Mouse (Mus musculus) testis, postnatal 10 days (tissue): ENCODE data around the gene A630001G21Rik.
A peak's percentile ranks its signal among the peaks of the same experiment; 100 is the strongest.

Experiments
- DNase-seq: peaks from one replicate; pipeline ENCODE4 v3.0.0; 2021; ENCODE audit warnings: low spot score

Gene A630001G21Rik

DNA sequence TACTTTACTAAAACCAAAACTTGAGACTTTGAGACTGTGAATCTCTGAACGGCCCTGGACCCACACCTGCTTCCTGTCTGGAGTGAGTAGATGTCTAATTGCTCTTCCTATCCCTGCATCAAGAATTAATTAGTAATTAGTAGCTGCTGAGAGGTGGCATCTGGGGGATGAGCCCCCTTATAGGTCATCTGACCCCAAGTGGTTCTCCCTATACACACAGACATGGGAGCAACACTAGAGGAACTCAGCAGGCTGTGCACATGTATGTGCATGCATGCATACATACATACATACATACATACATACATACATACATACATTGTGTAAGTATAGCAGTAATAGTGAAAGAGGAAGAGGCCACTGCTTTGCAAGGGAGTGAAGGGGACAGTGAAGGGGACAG, 43.9 kb downstream of the A630001G21Rik start:
- DNase-seq: no peak

DNA sequence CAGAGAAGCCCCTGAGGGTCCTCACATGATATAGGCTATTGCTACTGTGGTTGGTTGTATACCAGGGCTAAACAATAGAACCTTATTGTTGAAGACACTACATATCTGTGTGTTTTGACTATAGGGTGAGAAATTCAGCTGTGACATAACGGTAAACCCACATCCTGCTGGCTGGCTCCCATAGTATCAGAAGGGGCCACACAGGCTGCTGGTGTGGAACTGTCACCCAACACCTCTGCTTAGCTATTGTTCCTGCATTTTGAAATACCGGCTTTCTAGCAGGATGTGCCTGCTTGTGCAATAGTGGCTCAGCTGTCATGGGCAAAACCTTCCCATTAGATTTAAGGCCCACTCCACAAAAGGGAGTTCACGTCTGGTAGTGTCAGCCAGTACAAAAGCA, 45.9 kb downstream of the A630001G21Rik start:
- no peak for DNase-seq

DNA sequence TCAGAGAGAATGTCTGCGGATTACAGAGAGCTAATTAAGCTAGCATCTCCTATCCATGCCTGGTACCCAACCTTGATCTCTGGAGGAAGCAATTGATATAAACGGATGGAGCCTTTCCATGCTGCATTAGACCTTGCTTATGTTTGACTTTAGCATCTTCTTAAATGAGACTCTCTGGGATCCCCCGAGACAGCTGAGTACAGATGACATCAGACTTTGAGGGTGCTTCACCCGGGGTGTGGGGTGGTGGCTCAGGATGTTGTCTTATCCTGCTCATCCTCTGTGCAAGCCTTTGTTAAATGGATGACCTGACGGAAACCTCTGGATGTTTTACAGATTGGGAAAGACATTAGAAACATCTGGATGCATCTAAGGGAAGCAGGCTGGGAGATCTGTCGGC, 48.0 kb downstream of the A630001G21Rik start:
- DNase-seq: no peak

DNA sequence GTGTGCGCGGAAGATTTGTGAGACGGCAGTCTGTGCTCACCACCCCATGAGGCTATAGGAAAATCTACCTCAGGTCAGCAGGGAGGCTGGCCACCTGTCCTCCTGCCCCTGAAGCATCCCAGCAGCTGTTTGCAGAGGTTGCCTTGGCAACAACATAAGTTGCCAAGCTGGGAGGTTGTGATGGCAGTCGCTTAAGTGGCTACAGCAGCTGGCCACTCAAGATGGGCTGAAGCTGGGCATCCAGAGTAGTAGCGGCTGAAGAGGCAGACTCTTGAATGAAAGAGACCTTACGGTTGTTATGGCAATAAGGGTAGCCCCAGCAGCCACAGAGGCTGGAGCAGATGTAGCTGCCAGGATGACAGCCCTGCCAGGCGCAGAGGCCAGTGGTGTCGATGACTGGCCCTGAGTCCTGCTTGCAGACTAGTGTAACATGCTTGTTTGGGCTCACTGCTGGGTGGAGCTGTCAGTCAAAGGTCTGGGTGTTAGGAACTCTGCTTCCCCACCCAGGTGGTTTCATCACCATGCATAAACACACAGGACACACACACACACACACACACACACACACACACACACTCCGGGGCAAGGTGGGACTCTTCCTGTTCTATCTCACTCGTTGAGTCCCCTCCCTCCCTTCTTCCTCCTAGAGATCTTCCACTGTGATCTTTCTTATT, 58.1 kb downstream of the A630001G21Rik start:
- no peak for DNase-seq

DNA sequence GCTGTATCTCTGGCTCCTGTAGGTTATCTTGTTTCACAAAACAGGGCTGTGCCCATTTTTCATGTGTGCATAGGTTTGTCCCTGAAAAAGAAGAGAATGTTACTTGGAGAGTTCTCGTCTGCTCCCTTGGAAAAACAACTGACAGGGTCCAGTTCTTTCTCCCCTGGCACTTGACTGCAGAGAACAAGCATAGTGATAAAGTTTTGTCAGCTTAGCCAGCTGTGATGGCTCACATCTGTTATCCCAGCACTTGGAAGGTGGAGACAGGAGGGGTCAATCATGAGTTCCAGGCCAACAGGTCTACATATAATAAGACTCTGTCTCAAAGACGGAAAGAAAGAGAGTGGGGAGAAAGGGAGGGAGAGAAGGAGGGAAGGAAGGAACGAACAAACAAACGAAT, 59.4 kb downstream of the A630001G21Rik start:
- no peak for DNase-seq

DNA sequence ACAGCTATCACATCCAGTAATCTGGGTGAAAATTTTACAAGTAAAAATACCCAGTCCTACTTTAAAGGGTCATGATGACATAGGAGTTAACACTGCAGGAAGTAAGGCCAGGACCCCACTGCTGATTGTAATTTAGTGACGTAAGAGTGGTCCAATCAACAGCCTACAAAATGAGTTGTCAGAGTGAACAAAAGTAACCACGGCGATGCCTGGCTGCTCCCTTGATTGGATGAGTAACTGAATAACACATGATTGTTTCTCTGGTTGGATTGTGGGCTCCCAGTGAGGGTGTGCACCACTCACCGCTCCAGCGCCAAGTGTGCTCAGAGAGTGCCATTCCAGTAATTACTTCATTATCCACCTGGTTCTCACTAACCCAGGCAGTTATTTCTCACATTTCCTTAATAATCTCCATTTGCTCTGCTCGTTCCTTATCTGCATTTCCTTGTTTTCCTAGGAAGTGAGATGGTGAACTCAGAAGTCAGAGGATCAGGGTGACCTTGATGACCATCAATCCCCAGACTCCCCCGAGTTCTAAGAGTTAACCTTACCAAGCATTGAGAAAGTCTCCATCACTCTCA, 61.9 kb downstream of the A630001G21Rik start:
- DNase-seq: no peak

DNA sequence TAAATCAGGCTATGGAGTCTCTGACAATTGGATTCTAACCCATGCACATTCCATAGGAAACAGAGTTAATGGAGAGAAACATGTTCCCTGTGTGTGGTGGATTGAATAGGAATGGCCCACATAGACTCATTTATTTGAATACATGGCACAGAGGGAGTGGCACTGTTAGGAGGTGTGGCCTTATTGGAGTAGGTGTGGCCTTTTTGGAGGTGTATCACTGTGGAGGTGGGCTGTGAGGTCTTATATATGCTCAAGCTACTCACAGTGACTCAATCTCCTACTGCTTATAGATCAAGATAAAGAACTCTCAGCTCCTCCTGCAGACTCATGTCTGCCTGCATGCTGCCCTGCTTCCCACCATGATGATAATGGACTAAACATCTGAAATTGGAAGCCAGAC, 63.9 kb downstream of the A630001G21Rik start:
- DNase-seq: no peak

DNA sequence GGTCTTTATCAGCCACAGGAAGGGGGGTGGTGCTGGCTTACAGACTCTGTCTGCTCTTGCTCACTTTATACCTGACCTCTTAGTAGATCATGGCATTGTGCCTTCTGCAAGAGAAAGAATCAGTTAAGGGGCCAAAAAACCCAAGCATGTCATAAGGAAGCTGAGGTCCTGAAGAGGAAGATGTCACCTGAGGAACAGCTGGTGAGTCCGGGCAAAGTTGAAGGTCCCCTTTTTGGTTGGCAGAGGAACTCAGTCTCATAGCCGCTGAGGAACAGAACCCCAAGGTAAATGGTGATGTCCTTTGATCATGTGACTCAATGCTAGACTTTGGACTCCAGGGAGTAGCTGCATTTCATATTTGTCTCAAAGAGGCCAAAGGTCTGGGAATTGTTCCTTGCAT, 71.7 kb downstream of the A630001G21Rik start:
- no peak for DNase-seq

DNA sequence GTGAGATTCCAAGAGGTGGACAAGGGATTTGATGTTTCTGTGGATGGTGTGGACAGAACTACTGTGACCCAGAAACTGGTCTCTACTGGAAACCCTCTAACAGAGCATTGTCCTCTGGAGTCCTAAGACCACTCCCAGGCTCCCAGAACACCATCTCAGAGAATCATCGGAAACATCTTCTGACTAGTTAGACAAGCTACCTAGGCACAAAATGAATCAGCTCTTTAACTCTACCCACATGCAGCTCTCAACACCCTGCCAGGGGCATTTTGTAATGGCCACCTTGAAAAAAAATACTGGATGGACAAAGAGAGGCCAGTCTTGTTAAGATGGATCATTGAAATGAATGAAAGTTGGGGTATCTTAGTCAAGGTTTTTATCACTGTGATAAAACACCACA, 72.9 kb downstream of the A630001G21Rik start:
- no peak for DNase-seq

DNA sequence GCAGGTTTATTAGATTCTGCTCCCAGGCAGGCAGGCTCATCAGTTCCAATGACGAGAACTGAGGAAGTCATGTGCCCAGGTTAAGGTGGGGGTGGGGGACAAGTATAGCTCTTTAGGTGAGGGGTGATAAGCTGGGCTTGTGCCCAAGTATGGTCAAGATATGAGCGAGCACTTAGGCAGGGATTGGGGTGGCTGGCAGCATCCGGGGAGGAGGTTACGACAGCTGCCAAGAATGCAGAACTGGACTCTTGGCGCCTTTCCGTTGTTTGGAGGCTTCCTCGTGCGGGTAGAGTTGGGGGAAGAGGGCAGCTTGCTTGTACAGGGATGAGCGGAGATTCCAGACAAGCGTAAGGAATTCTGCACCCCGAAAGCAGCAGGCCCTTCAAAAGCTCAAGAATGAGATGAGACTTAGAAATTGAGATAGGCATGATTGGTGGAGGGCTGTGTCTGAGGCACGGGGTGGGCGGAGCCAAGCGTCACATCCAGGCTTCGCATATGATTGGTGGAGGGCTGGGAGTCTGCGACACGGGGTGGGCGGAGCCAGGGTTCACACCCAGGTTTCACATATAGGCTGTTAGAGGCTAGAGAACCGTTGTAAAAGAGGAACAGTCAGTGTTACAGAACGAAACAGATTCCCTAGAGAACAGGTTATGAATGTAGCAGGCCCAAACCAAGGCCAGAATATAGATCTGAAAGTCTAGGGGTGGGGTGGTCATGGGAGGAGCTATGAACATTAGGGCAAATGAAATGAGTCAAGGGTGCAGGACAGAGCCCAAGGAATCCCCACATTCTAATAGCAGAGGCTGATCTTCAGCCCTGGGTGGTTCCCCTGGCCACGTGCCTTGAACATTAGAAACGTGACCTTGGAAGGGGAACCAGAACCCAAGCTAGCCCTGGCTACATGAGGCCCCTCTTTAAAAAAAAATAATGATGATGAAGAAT, 74.9 kb downstream of the A630001G21Rik start:
- peak; percentile 86 for DNase-seq

DNA sequence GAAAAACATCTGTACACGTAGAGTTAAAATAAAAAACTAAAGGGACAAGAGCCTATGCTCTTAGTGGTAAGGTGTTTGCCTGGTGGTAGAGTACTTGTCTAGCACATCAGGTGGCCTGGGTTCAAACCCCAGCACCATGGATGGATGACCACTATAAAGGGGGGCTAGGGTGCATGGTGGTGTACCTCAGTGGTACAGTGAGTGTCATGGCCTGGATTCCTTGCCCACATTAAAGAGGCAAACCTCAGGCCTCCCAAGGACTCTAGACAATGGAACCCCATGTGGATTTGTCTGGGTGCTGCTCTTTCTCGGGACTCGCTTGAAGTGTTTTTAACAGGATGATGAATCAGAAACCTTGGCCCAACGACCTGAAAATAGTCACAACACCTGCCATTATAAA, 75.9 kb downstream of the A630001G21Rik start:
- no peak for DNase-seq

DNA sequence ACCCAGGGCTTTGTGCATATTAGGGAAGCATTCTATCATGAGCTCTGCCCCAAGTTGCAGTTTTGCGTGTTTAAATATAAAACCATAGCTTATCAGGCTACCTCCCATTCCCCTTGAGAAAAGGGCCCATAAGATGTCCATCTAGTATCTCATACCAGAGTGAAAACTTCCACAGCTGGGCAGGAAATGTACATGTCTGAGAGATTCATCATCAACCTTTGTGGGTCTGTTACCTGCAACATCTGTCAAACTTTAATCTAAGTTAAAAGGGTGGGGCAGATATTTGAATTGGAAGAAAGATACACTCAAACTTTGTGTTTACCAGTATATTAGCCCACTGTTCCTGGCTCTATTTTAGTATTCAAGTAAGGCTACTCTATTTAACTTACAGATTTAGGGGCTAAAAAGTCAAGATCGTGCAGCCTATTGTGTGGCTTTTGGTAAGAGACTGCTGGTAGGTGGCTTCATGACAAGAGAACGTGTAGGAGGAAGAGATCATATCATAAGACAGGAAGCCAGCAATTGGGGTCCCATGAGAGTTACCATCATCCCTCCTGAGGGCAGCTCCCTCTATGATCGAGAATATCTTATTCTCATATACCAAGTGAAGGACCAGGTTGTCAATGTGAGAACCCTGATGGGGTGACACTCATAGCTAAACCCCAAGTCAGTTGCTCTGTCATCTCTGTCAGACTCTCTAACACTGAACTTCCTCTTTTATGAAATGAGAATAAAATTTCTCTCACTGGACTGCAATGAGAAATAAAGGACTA, 80.5 kb downstream of the A630001G21Rik start:
- no peak for DNase-seq

DNA sequence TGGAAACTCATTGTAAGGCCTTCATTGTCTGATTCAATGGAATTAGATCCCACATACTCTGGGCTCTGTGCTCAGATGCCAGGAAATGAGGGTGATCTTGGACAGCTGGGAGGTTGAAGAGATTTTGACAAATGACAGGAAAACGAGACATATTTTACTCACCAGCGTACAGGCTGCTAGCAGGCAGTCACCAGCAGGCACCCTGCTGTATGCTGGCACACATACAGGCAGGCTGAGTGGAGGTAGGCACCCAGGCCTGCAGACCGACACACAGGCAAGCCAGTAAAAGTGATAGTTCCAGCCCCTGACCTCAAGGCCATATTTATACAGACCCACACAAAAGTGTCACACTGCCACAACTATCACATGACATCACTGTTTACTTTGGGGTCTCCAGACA, 82.8 kb downstream of the A630001G21Rik start:
- no peak for DNase-seq

DNA sequence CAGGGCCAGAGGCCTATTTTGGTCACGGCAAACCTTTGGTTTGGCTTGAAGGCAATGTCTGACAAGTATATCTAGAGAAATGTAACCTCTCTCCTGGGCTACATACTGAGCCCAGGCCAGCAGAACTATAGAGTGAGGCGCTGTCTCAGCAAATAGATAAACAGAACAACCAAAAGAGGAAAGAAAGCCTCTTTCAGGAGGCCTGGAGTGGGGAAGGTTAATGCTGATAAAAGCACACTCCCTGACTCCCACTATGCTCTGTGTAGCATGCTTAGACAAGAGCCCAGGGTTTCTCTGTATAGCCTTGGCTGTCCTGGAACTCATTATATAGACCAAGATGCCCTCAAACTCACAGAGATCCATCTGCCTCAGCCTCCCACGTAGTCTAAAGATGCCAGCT, 85.2 kb downstream of the A630001G21Rik start:
- no peak for DNase-seq

DNA sequence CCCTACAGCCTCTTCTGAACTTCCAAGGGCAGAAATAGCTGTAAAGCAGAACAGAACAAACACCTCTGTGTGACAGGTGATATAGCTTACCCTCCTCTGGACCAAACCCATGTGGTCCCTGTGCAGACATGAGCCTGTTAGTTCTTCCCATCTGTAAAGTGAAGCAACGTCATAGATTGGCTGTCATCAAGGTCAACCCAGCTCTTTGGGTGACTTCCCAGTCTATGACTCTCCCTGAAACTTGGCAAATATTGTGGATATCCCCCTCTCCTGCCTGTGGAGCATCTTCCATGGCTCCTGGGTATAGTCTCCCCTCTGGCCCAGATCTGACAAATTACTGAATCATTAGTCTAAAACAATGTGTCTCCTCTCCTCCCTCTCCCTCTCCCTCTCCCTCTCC, 86.2 kb downstream of the A630001G21Rik start:
- DNase-seq: no peak

DNA sequence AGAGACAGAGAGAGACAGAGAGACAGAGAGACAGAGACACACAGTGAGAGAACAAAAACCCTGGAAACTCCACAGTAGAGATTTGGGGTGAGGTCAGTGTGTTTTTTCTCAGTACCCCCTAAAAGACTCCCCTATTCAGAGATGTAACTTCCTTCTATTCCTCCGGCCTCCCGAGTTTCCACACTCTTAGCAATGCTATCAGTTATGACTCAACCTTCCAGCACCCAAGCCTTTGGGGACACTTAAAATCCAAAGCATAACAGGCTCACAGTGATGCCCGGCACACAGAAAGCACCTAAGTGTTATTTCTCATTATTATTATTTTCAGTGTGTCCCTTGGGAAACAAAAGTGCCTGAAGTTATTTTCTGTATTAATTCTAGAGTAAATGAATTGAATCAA, 87.9 kb downstream of the A630001G21Rik start:
- no peak for DNase-seq

DNA sequence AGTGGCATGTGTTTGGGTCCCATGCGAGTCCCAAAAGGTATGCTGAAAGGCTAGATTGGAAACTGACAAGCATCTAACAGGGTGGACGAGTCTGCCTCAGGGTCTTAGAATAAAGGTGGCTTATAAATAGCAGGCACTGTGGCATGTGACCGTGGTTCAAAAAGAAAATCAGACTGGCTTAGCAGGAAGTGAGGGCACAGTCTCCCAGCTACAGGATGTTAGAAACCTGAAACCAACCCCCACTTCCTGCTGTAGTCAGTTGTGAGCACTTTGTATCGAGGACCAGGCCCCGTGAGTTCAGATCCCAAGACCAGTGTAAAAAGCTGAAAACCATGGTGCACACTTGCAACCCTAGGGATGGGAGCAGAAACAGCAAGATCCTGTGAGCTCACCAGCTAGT, 91.1 kb downstream of the A630001G21Rik start:
- DNase-seq: no peak

DNA sequence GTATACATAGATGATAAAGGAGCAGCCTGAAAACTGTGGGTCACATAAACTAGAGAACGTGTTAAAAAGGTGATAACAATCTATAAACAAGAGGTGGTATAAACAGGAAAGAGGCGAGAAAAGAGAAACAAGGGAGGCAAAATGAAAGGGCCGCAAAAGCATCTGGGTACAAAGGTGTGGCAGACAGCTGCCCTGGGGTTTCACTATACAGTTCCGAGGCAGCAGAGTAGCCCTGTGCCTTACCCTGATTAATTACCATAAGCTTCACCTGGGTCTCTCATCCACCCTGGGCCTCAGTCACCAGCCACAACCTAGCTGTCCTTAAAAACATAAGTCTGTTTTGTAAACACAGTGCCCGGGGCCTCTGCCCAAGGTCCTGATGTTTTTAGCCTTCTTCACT, 91.8 kb downstream of the A630001G21Rik start:
- DNase-seq: no peak

DNA sequence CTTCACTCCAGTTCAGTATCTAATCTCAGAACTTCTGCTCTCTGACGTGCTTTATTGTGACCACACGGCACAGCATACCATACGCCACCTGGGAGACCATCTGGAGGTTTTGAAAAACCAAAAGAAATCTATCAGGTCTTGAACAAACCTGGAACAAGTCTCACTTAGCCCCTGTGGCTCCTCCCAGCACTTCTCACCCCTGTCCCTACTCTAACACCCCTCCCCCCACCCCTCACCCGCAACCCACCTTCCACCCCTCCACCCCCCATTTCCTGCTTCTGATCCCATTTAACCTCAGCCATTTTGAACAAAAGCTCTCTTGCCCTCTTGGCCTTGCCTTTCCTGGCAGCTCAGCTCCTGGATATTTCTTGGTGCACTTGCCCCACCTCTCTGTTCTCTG, 98.2 kb downstream of the A630001G21Rik start:
- no peak for DNase-seq
